Mouse (Mus musculus): Measurements from ENCODE around the gene Gm21310.
"Not testable (repeated sequence)": the region's sequence is repeated elsewhere in the genome, so short reads cannot be mapped to it uniquely, and the experiment has no call there.

The Gm21310 gene

GRCm38 (mm10) chrY:10147083-10147482, at the start of gene Gm21310:
Gm21310 (minus strand) TSS chrY:10147183.
- not testable (repeated sequence) for ATAC-seq (ENCODE audit: low TSS enrichment)

All from frontal cortex, adult (tissue).